Mouse (Mus musculus): ENCODE measurements around the gene Snrnp40.

Gene Snrnp40

GRCm38 (mm10) chr4:130379181-130379580 is 19.2 kb downstream of the Snrnp40 start:
- DNase-seq (ENCODE audit: low read depth, low spot score): no peak

DNA sequence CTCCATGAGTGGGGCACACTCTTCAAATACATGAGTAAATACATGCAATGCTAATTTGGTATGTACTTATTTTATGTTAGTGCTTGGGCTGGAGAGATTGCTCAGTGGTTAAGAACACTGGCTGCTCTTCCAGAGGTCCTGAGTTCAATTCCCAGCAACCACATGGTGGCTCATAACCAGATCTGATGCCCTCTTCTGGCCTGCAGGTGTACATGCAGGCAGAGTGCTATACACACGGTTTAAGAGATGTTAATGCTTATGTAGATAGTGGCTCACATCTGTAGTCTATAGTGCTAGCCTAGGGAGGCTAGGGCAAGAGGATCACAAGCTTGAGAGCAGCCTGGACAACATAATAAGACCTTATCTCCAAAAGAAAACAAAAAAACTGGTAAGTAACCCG is 20.5 kb downstream of the Snrnp40 start:
- DNase-seq (ENCODE audit: low read depth, low spot score): no peak

GRCm38 (mm10) chr4:130387256-130387655 is 27.3 kb downstream of the Snrnp40 start:
- no peak for DNase-seq (ENCODE audit: low read depth, low spot score)

DNA sequence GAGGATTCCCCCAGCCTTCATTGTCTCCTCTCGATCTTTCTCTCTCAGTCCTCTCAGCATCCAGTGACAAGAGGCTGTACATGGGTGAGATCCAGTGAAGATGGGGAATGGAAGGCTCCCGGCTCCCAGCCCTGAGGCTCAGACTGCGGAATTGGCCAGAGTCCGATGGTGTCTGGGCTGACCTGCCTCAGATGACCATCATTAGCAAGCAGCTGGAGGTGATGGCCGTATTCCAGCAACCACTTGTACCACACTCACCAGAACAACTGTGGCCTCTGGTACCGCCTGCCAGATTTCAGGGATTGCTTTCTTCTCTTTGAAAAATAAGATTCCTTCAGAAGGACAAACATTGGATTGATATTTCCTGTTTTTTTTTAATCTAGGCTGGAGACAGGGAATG is 29.6 kb downstream of the Snrnp40 start:
- DNase-seq (ENCODE audit: low read depth, low spot score): no peak

GRCm38 (mm10) chr4:130389927-130390326 is 30.0 kb downstream of the Snrnp40 start:
- DNase-seq (ENCODE audit: low read depth, low spot score): no peak

DNA sequence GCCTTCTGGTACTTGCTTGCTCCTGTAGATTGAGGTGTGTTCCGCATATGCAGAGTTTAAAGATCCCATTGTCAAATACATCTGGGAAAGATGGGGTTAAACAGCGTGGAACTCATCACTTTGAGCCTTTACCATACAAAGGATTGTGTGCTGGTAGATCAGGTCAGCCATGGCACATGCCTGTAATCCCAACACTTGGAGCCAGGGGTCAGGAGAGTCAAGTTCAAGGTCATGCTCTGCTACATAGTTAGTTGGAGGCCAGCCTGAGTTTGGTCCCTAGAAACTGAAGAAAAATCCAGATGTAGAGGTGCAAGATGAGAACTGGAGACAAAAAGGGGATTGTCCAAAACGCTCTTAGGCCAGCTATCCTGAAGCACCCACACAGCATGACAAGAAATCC is 31.3 kb downstream of the Snrnp40 start:
- DNase-seq (ENCODE audit: low read depth, low spot score): no peak
